Mouse (Mus musculus) heart, adult 8-10 months (tissue): ENCODE results near the gene Tnfrsf1a. TPM values are rescaled to one million over a fixed set of nuclear protein-coding genes. Genes with fewer than 3 reads are reported as not detected.

Experiments
- DNase-seq: peaks from one replicate; pipeline ENCODE4 v3.0.0; 2022; ENCODE audit warnings: low spot score
- total RNA-seq, 4 experiments: library from RNA; stranded (reverse); gene quantifications; 2 replicates each; pipeline ENCODE4 v1.2.4; 2022

Tnfrsf1a gene
- total RNA-seq, 4 experiments from 2014 or later = 50.4 to 54.8 (median 52.8) TPM

DNA sequence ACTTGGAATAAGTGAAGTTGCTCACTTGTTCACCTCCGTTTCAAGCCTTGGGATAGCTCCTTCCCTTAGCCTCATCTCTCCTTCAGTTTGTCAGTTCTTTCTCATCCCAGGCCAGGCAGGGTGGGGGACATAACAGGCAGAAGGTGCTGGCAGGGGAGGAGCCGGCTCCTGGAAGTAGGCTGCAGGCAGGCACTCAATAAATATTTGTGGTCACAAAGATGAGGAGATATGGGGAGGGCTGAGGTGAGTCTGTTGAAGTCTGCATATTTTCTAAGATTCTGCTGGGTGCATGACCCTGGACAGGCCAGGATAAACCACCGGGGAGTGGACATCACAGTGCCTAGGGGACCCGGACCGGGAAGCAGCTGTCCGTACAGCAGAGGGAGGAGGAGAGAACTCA, 25.6 kb upstream of the Tnfrsf1a start:
- no peak for DNase-seq

- DNase-seq = no peak
Measured at GRCm38 (mm10) chr6:125325337-125325736, 23.8 kb upstream of the Tnfrsf1a start.

DNA sequence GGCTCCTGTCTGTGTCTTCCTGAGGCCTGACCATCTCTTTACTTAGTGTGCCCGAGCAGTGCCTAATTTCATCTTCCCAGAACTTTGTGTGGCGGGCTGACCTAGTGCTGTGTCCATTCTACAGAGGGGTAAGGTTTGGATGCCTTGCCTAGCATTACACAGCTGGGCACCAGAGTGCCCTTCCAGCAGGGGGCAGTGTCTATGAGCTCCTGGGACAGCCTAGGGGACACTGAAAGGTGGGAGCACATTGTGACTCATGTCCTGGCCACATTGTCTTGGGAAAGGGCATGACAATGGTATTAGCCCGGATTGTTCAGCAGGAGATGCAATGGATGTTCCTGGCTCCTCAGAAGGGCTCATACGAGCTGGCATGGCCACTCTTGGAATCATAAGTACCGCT, 20.9 kb upstream of the Tnfrsf1a start:
- peak; percentile 66 for DNase-seq

DNA sequence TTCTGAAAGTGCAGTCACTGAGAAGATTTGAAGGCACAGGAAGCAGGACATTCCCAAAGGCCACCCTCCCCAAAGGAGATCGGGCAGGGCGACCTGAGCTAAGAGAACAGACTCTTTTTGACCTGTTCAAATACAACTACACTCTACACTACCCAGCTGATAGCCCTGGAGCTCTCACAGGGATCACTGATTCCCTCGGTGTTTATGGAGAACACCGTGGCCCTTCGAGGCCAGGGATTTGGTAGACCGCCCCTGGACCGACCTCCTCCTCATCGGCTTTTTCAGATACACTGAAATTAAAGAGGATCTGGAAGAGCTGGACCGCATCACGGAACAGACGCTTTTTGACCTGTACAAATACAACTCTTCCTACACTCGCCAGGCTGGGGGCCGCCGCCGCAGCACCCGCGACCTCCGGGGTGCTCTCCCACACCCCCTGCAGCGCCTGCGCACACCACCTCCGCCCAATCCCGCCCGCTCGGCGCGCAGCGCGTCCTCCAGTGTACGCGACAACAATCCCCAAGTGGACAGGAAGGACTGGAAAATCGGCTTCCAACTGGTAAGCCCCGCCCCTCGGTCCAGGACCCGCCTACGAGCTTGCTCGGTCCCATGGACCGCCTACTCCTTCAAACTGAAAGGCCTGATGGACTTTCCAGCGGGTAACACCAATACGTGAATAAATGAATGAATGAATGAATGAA, 18.4 kb upstream of the Tnfrsf1a start:
- DNase-seq = peak; percentile 97

- no peak for DNase-seq
Measured at GRCm38 (mm10) chr6:125333112-125333899, 15.9 kb upstream of the Tnfrsf1a start.

DNA sequence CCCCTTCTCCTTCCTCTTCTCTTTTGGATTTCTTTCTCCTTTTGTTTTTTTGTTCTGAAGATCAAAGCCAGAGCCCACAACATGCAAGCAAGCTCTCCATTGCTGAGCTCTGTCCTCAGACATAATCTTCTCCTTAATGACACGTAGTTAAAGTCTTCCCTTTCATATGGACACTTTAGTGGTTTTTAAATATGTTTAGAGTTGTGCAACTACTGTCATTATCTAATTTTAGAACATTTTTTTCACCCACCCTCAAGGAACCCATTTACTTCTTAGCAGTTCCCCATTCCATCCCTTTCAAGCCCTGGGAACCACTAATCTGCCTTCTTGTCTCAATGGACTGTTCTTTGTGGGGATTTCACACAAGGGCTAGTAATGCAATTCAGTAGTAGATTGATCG, 14.8 kb upstream of the Tnfrsf1a start:
- no peak for DNase-seq

- no peak for DNase-seq
Measured at GRCm38 (mm10) chr6:125338791-125339660, 10.1 kb upstream of the Tnfrsf1a start.

- no peak for DNase-seq
Measured at GRCm38 (mm10) chr6:125340244-125340643, 8.9 kb upstream of the Tnfrsf1a start.

DNA sequence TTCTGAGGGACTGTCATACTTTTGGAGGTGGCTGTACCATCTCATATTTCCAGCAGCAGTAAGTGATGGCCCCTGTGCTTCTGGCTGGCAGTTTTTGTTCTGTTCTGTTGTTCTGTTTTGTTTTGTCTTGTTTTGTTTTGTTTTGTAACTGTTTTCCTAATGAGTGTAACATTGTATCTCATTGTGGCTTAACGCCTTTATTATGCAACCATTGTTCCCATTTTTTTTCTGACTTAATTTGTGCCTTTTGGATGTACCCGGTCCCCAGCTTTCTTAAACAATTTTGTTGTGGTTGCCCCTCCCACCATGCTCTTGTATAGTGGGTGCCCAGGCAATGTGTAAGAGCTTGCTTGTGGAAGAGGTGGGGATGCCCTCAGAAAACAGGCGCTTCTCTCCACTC, 7.0 kb upstream of the Tnfrsf1a start:
- DNase-seq = no peak

DNA sequence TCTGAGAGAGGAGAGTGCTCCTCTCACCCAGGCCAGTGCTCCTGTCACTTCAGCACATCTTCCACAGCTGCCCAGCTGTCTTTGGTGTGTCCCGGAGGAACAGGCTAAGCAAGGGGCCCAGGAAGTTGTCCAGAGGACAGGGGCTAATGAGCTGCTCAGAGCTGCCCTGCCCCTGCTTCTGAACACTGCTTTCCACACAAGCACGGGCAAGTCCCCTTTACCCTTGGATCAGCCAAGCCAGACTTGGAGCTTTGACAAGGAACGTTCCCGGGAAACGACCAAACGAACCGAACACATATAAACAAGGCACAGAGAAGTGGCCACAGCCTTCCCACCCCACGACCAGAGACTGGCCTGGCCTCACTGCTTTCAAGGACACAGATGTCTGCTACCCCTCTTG, 5.1 kb upstream of the Tnfrsf1a start:
- no peak for DNase-seq

DNA sequence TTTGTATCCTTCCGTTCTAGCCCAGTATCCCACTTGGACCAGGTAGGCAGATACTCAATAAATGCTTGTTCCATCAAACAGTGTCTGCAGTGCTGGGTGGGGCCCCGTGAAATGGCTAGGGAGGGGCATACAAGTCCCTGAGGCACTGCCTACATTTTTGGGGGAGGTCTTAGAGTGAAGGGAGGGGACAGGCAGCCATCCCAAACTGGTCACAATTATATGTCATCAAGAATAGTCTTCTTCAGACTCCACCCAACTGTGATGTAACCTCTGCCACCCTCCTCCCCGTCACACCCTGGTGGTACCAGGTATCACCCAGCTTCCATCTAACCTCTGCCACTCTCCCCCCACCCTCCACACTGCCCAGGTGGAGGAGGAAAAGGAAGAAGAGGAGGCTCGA, 4.3 kb upstream of the Tnfrsf1a start:
- DNase-seq = no peak

DNA sequence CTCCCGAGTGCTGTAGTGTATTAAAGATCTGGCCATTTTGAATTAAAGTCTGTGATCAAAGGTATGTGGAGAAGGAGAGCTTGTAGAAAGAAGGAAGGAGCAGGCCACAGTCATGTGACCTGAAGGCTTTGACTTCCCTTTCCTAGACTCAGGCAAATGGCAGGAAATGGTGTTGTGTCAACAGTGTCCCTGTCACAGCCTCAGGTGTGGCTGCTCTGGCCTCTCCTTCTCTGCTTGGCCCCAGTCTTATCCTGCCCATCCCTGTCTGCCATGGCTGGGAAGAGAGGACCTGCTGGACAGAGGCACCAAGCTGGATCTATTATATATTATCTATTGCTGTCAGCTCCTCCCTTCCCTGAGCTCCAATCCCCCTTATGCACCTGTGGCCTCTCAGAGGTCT, 3.5 kb upstream of the Tnfrsf1a start:
- DNase-seq = no peak

- no peak for DNase-seq
Measured at GRCm38 (mm10) chr6:125346029-125346428, 3.1 kb upstream of the Tnfrsf1a start.

DNA sequence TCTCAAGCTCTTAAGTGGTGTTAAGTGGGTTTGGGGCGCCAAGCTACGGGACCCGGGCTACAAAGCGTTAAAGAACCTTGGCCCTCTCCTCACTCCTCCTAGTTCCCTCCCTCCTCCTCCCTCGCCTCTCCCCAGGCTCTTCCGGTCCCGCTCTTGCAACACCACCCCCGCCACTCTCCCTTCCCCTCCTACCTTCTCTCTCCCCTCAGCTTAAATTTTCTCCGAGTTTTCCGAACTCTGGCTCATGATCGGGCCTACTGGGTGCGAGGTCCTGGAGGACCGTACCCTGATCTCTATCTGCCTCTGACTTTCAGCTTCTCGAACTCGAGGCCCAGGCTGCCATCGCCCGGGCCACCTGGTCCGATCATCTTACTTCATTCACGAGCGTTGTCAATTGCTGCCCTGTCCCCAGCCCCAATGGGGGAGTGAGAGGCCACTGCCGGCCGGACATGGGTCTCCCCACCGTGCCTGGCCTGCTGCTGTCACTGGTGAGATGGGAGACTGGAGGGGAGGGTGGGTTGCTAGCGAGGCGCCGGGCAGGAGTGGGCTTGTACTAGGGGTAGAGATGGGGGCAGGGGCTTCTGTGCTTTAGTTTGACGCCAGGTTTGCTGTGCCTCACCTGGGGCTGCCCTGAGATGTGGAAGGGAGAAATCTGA, 541 bp downstream of the Tnfrsf1a start:
- peak; percentile 72 for DNase-seq

GRCm38 (mm10) chr6:125350231-125350994, 1.3 kb downstream of the Tnfrsf1a start:
- DNase-seq = no peak

DNA sequence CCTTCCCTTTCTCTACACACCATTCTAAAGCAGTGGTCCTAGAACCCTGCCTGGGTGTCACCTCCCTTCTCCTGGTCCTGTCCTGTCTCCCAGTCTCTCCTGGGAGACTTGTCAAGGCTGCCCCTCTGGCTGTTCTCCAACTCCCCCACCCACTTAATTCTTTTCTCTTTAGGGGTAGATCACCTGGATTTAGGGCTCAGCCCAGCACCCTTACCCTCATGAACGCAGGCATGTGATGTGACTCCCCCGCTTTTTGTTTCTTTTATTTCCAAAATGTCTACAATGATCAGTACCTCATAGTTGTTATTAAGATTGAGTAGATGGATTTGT, 1.8 kb downstream of the Tnfrsf1a start:
- DNase-seq = no peak

GRCm38 (mm10) chr6:125351368-125352045, 2.3 kb downstream of the Tnfrsf1a start:
- peak; percentile 71 for DNase-seq

GRCm38 (mm10) chr6:125352046-125352384, 2.9 kb downstream of the Tnfrsf1a start:
- no peak for DNase-seq

- DNase-seq = no peak
Measured at GRCm38 (mm10) chr6:125352811-125353210, 3.6 kb downstream of the Tnfrsf1a start.

DNA sequence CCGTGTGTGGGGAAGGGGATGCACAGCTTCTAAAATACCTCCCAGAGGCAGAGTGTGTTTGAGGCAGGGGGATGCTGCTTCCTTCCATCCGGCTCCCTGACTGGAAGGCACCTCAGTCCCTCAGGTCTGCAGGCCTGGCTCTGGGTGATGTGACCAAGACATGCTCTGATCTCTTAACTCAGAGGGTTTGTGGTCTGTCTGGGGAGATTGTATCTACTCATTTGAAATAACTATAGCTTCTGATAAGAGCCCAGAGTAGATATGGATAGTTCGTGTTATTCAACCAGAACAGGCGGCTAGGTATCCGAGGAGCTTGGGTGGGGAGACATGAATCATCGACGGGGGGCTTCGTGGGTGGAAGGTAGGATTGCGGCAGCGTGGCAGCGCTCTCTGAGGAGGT, 4.1 kb downstream of the Tnfrsf1a start:
- DNase-seq = no peak

GRCm38 (mm10) chr6:125353655-125354054, 4.5 kb downstream of the Tnfrsf1a start:
- DNase-seq = no peak
